Mouse (Mus musculus): ENCODE data around the gene Gm20721.
A peak's percentile ranks its signal among the peaks of the same experiment; 100 is the strongest.
"Not testable (repeated sequence)": the region's sequence is repeated elsewhere in the genome, so short reads cannot be mapped to it uniquely, and the experiment has no call there.

Gm20721 gene

DNA sequence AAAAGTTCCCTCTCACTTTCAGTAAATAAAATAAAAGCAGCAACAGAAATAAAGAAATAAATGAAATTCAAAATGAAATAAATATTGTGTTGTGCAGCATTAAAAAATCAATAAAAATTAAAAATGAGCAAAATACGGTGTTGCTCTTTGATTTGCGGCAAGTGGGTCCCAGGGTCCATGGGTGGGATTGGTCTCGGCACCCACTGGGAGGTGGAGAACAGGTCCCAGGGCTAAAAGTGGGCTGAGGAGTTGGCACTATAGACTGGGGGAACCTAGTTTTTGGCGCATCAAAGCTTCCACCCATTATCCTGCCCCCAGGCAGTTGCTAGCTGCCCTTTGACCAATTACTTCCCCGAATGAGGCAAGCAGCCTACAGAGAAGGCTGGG is at the start of gene Gm20721:
TSS of gene Gm20721 (minus strand) at position 101 of the 387 bp plus-strand sequence.
- DNase-seq (ENCODE audit: low spot score) = no peak

DNA sequence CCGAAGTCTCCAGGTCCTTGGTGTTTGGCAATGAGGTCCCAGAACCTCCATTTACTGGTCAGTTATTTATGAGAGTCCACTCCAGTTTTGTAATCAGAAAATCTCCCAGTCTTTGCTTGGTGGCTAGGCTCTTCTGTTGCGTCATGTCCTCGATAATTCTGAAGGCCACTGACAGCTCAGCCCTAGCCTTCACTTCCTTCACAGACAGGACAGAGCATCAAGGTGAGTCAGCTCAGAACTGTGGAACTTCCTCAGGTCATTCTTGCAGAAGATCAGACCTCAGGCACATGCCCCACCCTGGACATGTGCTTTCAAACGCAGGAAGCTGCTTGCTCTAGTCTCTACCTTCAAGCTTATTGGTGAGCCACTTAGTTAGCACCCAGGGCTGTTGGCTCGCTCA is 46.9 kb upstream of the Gm20721 start:
- DNase-seq (ENCODE audit: low spot score) = no peak

DNA sequence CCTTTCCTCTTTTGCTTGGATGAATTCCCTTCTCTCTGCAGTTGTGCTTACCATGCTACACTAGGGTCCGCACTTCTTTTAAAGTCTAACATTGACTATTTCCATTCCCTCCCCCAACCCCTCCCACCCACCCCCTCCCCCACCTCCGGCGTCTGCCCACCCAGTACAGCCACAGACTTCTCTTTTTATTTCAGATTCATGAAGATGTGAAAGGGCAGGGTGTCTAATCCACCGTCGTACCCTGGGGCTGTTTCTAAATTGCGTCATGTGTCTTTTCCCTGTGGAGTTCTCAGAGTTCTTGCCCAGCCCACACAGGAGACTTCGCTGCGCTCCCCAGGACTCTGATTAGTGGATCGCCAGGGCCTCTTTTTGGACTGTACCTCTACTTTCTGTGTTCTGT is 46.0 kb upstream of the Gm20721 start:
- DNase-seq (ENCODE audit: low spot score) = no peak

DNA sequence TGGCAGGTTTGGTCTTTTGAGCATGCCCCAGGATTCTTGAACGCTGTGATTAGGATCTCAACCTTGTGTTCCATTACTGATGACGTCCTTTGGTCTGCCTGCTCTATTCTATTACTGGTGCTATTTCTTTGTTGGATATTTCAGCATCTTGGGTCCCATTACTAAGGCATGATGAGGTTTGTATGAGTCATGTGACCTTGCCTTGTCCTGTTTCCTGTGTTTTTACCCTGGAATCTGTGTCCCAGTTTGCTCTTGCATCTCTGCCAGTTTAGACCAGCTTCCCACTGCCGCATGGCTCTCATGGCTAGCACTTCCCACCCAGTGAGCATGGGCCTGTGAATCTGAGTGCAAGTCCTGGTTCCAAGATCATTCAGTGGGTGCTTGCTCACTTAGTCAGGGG is 45.4 kb upstream of the Gm20721 start:
- DNase-seq (ENCODE audit: low spot score) = no peak

DNA sequence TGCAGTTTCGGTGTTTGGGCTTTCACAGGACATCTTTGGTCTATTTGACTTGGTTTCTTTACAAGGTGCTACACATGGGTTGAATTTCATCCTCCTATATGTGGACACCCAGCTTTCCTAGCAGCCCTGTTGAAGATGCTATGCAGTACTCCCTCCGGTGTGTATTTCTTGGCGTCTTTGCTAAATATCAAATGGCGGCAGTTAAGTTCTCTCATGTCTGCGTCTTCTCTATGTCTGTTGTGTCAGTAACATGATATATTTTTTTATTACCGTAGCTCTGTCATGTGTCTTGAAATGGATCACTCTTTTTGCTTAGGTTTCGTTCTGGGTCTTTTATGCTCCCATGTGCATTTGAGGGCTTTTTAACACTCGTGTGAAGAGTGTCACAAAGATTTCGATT is 34.5 kb upstream of the Gm20721 start:
- no peak for DNase-seq (ENCODE audit: low spot score)

DNA sequence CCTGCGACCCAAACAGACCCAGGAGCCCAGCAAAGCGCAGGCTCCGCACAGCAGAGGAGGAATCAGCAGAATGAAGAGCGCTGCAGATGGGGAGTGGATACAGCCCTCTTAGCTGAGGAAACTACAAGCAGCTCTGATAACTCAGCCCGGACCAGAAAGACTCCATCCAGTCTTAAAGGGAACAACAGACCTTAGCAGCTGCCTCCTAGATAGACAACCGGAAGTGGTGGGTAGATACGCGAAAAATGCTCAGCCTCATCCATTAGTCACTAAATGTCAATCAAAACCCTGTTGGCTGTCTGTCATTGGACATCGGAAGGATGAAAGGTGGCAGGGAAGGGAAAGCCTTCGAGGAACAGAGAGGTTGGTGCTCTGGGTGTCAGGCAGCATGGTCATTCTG is 20.1 kb upstream of the Gm20721 start:
- no peak for DNase-seq (ENCODE audit: low spot score)

DNA sequence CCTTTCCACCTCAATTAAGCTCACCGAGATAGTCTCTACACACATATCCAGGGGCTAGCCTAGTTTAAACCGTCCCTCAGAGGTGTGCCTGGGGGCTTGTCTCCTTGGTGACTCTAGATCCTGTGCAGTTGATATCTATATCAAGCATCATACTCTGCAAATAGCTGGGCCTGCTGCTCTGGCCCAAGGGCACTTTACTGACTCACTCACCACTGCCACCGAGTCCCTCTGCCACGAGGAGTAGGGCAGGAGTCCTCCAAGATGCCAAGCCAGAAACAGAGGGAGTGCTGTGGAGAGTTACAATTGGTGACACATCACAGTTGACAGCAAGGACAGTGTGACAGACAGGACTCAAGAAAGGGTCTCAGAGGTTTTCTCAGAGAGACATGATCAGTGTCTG is 13.1 kb upstream of the Gm20721 start:
- DNase-seq (ENCODE audit: low spot score) = no peak

DNA sequence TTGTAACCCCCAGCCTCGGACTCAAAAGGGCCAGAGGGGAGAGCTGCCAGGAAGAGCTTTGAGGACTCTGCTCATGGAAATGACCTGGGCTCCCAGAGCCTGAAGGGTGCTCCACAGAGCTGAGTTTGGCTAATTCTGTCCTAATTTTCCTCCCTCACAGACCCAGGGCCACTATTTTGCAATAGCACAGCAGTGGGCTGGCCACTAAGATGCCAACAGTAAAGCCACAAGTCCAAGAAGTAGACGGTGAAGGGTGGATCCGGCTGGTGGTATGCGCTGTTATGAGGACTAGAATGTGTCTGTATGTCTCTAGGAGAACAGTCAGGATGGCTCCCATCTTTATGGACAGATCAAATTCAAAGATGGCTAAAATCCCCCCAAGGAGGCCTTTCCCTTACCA is 12.0 kb upstream of the Gm20721 start:
- no peak for DNase-seq (ENCODE audit: low spot score)

DNA sequence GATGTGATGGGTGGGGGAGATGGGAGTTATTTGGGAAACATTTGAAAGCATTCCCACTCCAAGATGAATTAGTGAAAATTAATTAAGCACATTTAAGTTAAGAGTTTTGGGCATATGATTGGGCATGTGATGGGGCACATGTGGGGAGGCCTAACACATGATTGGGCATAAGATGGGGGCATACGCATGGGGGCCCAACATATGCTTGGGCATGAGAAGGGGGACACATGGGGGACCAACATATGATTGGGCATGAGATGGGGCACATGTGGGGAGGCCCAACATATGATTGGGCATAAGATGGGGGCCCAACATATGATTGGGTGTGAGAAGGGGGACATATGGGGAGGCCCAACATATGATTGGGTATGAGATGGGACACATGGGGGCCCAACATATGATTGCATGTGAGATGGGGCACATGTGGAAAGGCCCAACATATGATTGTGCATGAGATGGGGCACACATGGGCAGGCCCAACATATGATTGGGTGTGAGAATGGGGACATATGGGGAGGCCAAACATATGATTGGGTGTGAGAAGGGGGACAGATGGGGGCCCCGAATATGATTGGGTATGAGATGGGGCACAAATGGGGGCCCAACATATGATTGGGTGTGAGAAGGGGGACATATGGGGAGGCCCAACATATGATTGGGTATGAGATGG is 622 bp upstream of the Gm20721 start:
- not testable (repeated sequence) for DNase-seq (ENCODE audit: low spot score)

DNA sequence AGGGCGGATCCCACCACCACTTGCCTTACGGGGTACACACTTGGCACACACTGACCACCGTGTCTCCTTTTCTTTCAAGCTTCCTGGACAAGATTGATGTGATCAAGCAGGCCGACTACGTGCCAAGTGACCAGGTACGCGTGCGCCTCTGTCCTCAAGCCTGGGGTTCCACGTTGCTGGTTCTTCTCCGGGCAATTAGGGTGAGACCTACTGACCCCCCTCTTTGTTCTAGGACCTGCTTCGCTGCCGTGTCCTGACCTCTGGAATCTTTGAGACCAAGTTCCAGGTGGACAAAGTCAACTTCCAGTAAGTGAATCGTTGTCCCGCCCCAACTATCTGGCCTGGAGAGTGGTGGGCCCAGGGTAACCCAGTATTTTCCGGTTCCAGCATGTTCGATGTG is 1.5 kb downstream of the Gm20721 start:
- DNase-seq (ENCODE audit: low spot score) = no peak

DNA sequence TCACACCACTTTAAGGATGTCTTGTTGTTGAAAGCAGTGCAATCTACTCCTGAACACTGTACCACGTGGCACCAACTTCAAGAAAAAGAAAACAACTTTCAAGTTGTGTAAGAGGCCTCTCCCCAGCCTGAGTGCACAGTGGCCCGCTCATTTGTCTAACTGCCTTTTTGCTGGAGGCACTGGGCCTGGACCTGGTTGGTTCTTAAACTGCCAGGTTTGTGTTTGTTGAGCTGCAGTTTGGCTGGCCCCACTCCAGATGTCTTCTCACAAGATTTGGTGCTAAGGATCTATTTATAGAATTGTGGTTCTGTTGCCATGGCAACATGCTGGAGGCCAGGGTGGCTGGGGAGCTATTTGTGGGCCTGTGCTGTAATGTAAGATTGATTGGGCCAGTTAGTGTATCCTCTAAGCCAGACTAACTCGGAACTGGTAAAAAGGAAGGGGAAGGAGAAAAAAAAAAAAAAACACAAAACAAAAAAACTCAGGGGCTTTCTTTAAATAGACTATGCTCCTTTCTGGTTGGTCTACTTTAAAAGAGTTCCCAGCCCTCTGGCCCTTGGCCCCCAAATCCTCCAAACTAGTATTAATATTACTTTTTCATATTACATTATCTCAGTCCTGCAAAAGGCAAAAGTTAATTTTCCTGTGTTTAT is 2.4 kb downstream of the Gm20721 start:
- DNase-seq (ENCODE audit: low spot score) = peak; percentile 70

DNA sequence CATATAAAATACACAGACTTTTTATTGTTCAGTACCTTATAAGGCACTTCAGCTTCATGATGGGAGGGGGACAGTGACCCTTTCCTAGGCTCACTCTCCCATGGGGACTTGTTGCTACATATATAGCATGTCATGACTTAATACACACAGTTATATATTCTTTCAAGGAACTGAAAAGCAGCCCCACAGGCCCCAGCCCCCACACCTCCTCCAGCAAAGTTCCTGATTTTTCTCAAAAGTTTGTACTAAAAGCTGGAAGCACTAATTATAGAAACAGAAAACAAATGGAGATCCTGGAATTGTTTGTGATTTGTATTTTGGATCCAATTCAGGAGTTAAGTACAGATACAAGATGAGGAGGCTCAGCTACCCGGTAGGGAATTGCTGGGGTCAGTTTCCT is 2.9 kb downstream of the Gm20721 start:
- DNase-seq (ENCODE audit: low spot score) = no peak

DNA sequence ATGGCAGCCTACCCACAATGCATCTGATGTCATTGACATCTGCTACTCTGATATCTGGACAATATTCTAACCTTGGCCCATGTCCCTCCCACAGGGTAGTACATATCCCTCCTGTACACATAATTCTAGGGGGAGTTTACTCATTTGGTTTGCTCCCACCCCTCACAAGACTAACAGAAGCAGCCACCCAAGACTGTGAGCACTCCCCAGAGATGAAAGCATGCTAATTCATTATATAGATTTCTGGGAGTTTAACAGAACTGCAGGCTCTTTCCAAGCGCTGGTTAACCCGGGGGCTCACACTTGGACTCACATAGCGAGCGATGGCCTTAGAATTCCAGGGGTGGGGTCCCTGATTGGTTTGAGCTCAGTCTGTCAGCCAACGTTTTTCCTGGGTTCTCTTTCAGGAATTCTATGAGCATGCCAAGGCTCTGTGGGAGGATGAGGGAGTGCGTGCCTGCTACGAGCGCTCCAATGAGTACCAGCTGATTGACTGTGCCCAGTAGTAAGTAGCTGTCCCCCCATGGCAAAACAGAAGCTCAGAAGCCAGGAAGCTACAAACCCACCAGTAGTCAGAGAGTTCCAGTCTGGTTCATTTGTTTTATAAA is 3.6 kb downstream of the Gm20721 start:
- no peak for DNase-seq (ENCODE audit: low spot score)

DNA sequence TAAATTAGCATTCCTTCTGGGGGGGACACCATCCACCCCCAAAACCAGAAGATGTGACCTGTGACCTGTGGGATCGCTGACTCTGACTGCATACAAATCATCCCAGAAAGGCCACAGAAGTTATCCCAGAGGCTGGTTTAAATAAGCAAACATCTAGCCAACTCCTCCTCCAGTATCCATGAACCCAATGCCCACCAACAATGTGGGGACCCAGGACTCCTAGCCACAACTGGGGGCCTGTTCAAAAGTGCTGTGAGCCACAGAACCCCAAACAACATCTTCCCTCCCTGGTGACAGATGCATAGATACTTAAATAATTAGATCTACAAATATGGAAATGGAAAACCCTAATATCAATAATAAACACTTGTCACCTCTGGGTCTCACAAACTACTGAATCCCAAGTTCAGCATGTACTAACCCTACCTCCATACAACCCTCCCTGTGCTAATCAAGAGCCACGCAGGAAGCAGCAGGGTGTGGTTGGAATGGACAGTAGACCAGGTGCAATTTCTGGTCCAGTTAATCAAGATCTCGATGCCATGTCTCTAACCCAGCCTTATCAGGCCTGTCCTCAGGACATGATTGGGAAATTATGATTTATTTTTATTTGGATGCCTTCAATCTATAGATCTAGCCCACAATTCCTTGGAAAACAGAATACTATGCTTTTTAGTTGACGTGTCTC is 5.5 kb downstream of the Gm20721 start:
- no peak for DNase-seq (ENCODE audit: low spot score)

DNA sequence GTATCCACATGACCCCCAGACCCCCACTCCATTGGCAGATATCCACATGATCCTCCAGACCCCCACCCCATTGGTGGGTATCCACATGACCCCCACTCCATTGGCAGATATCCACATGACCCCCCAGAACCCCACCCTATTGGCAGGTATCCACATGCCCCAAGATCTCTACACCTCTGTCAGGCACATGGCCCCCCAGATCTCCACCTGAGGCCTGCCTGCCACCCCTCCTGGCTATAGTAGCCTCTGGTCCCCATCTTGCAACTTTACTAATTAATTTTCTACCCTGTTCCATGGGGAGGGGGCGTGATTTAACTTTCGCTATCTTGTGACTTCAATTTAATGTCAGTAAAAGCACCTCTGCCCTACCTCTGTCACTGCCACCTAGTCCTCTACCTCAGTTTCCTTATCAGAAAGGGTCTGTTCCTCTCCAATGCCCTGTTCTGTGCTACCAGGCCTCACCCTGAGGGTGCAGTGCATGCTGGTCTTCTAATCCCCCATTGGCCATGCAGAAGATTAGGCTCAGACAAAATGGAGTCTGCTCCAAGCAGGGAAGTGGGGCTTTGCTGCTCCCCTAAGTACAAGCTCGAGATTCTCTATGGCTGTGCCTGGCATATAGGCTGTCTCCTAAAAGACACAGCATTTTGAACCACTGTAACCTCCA is 6.2 kb downstream of the Gm20721 start:
- DNase-seq (ENCODE audit: low spot score) = no peak

DNA sequence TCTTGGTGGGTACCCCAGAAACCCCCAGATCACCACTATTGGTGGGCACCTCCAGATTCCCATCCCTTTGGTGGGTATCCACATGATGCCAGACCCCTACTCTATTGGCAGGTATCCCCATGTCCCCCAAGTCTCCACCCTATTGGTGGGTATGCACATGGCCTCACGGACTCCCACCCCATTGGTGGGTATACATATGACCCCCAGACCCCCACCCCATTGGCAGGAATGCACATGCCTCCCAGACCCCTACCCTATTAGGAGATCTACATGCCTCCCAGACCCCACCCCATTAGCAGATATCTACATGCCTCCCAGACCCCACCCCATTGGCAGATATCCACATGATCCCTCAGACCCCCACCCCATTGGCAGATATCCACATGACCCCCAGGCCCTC is 6.8 kb downstream of the Gm20721 start:
- DNase-seq (ENCODE audit: low spot score) = no peak

DNA sequence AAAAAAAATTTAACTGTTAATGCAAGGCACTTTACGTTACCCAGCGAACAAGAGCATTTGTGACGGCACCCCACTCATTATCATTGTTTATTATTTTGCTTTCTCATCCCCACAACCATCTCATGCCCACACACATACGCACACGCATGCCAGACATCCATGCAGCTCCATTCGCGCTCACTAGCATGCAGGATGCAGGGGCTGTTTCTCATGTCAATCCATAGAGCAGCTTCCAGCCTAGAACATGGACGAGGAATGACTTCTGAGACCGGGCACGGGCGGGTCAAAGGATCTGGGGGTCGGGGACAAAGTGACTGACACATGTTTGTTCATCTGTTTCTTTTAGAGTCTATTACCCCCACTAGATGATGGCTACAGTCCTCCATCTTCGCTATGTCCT is 9.2 kb downstream of the Gm20721 start:
- DNase-seq (ENCODE audit: low spot score) = no peak

DNA sequence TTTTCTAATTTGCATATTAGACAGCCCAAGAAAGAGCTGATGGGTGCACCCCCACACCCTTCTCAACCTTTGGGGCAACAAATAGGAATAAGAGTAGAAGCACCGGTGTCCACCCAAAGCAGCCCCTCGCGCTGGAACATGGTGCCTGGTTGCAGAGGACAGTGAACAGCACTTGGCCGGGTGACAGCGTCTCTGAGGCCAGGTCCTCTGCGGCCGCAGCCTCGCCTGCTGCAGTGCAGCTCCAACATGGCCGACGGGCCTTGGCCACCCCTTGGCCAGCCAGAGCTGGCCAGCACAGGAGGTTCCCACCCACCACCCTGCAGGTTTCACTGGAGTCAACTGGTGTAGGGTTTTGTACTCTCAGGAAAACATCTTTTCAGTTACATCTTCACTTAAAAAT is 12.1 kb downstream of the Gm20721 start:
- DNase-seq (ENCODE audit: low spot score) = no peak

DNA sequence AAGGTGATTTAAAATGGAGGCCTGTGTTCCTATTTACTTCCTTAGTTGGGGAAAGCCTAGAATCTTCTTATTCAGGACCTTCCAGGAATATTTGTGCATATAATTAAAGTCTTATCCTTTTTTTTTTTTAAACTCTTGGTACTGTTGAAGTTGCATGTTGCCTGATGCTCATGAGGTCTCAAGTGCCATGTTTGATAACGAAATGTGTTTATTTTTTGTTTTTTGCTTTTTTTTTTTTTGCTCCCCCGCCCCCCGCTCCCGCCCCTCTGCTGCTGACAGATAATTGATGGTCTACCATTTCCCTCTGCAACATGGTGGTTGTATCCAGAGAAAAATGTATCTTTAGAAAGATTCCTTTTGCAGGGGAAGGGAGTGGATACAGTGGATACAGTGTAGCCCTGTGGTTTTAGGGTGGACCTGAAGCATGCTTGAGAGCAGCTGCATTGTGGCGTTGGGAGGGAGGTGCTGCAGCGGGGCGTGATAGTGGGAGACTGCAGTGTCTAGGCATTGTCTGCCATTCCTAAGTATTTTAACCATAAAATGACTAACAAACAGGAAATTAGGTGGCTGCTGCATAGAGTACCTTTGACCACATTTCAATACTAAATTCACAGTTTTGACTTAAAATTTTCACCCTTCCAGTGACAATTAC is 13.1 kb downstream of the Gm20721 start:
- DNase-seq (ENCODE audit: low spot score) = no peak

DNA sequence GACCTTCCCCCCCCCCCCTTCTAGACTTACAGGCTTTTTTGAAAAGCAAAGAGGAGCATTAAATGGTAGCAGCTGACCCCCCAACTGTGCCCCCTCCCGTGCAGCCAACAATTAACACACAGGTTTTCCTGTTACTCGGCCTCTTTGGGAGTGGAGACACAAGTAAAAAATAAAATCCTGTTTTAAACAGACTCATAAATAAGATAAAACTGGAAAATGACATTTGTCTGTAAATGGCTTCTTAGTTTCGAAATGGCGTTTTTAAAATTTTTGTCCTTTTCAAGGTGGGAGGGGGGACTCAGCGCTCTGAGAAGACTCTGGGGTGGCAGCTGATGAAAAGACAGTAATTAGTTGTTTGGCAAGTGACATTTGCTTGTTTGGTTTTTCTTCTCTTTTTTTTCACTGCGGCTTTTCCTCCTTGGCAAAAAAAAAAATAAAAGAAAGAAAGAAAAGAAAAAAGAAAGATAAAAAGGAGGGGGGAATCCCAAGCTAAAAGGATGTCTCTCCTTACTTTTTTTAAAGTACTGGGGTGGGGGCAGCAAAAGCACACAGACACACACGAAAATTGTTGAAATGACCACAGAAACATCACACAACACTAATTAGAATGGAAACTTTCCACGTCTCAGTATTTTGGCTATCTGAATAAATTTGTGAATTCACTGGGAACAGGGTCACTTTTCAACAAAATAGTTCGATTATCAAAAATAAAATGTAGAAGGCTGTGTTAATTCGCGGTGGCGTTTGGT is 15.1 kb downstream of the Gm20721 start:
- DNase-seq (ENCODE audit: low spot score) = no peak

DNA sequence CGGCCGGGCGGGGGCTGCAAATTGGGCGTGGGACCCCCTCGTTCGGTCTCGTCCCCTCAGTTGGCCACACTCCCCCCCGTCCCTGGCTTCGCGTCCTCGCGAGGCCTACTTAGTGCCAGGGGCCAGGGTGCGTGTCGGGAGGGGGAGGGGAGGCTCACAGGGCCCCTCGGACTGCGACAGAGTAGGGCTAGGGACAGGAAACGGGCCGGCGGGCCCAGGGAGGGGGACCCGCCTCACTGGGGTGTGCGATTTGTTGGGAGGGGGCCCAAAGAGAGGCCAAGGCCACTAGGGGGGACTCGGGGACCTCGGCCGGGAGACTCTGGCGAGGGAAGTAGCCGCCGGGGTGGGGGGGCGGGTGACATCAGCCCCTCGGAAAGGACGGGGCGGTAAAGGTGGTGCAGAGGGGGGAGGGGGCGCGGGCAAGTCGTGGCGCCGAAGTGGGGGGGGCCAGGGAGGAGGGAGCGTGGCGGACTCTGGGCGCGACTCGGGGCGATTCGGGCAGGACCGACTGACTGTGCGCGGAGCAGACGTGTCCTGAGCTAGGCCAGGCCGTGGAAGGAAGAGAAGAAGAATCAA is 15.8 kb downstream of the Gm20721 start:
- DNase-seq (ENCODE audit: low spot score) = peak; percentile 73

Data from ovary, postnatal 36 days (tissue).